Mouse (Mus musculus) olfactory bulb, adult 2 months (tissue): ENCODE measurements around the gene Pdzd9.

Experiments
- CTCF ChIP-seq: fragments of 200-500 bp; IDR thresholded peaks from 2 replicates; pipeline ENCODE4 v1.5.1; 2012; ENCODE audit warnings: low read depth, mild to moderate bottlenecking, low read length, moderate library complexity; ENCODE audit not compliant: insufficient read depth
- POLR2A ChIP-seq: fragments of 200-500 bp; IDR thresholded peaks from 2 replicates; pipeline ENCODE4 v1.6.1; 2012; ENCODE audit warnings: mild to moderate bottlenecking, low read depth, low read length, moderate library complexity; ENCODE audit not compliant: insufficient read depth

DNA sequence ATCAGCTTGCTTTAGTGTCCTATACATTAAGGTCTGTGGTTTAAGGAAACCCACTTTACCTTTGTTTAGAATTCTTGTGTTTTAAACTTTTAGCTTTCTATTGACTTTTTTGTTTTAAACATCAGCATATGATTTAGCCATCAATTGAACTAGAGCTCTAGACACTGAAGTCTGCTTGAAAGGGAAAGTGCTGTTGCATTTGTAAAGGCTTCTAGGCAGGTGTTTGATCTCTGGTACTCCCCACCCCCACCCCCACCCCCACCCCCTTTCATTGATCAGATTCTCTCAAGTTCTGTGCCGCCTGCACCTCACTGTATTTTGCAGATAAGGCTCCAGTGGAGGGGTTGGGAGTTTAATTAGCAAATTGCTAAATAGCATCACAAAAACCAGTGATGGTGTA is 25.5 kb upstream of the Pdzd9 start:
- TF ChIP-seq POLR2A, result no peak
- TF ChIP-seq CTCF, result no peak
